Mouse (Mus musculus) kidney, adult 2 months (tissue): ENCODE measurements around the gene Rbms1. TPM values are rescaled to one million over a fixed set of nuclear protein-coding genes. Genes with fewer than 3 reads are reported as not detected.

Experiments used
- DNase-seq: peaks from one replicate; pipeline ENCODE4 v3.0.0; 2021
- H3K27ac ChIP-seq: fragments of 200-500 bp; 2 replicates; pipeline ENCODE4 v1.5.1; 2012; ENCODE audit warnings: low read depth, low read length, control low read depth, inconsistent platforms; ENCODE audit not compliant: insufficient read depth
- H3K27me3 ChIP-seq: fragments of 200-500 bp; replicated peaks from 2 replicates; pipeline ENCODE4 v1.6.1; 2012; ENCODE audit warnings: mild to moderate bottlenecking, moderate library complexity, low read length, inconsistent platforms; ENCODE audit not compliant: control insufficient read depth, insufficient read depth
- H3K36me3 ChIP-seq: fragments of 200-500 bp; 2 replicates; pipeline ENCODE4 v1.6.1; 2012; ENCODE audit warnings: mild to moderate bottlenecking, moderate library complexity, low read length, inconsistent platforms; ENCODE audit not compliant: control insufficient read depth, insufficient read depth
- H3K4me1 ChIP-seq: fragments of 200-500 bp; 2 replicates; pipeline ENCODE4 v1.6.1; 2011; ENCODE audit warnings: low read length; ENCODE audit not compliant: control insufficient read depth, insufficient read depth
- H3K4me3 ChIP-seq: fragments of 200-500 bp; 2 replicates; pipeline ENCODE4 v1.5.1; 2011; ENCODE audit warnings: mild to moderate bottlenecking, low read depth, low read length, control low read depth; ENCODE audit not compliant: insufficient read depth
- CTCF ChIP-seq: fragments of 200-500 bp; conservative IDR thresholded peaks from 2 replicates; pipeline ENCODE4 v1.5.1; 2011; ENCODE audit warnings: low read depth, mild to moderate bottlenecking, control low read depth, low read length, moderate library complexity, mixed read lengths; ENCODE audit not compliant: insufficient read depth, insufficient read length
- POLR2A ChIP-seq: fragments of 200-500 bp; IDR thresholded peaks from one replicate; pipeline ENCODE4 v1.6.1; 2011; ENCODE audit warnings: low read depth, low read length, control low read depth
- WGBS: fragments of 180-500 bp; shearing (Covaris S2); methylation state at CpG from one replicate; pipeline ENCODE4 v1.1.7; 2018; 5-methylcytosine and 5-hydroxymethylcytosine counted together
- polyA plus RNA-seq: library from polyadenylated mRNA; depleted of rRNA; stranded (reverse); fragments of >200 nt; gene quantifications from 2 replicates; pipeline ENCODE4 v1.2.3, GENCODE M21; 2012

The Rbms1 gene
- polyA plus RNA-seq, 1 experiment = 73.8 TPM

DNA sequence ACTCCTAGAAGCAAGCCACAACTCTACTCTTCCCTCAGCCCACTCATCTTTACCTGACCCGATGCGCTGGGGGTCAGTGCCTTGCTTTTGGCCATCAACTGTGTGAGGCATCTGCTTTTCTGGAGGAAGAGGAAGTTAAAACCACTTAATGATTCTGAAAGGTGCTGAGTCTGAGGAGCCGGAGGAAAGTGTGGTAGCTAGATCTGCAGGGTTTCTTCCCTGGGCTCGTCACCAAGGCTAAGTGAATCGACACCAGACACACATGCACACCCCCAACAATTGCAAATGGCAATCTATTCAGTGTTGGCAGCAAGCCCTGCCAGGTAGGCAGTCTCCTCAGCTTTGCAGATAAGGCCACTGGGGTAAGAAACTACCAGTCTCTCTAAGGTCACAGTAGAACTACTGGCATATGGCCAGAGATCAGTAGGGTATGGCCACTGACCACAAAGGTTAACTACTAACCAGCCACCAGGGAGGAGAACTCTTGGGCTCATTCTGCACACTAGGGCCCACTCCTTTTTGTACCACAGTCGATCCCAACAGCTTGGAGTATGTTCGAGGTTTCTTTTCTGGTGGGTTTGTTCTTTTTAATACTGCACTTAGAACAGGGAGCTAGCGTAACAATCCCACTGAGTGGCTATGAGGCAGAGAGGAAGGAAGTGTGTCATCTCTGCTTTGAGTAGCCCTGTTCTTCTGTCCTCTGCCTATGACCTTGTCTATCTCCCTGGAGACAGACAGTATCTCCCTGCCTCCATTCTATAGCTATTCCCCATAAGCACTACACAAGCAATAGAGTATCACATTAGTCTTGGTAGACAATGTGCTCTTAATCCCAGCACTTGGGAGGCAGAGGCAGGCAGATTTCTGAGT is 34.9 kb downstream of the Rbms1 start:
- no peaks in the 10 kb centered on the region for H3K27me3 ChIP-seq
- H3K4me1 ChIP-seq = peaks cover 16% of the 10 kb centered on the region
- H3K27ac ChIP-seq = no peak overlapping the region
- TF ChIP-seq CTCF (no peak), POLR2A (no peak)
- no peak overlapping the region for H3K4me3 ChIP-seq
- DNase-seq = peak; percentile 75
- WGBS = 64% methylated on average over 8 of the region's 8 CpGs
- H3K36me3 ChIP-seq = no peaks in the 10 kb centered on the region

DNA sequence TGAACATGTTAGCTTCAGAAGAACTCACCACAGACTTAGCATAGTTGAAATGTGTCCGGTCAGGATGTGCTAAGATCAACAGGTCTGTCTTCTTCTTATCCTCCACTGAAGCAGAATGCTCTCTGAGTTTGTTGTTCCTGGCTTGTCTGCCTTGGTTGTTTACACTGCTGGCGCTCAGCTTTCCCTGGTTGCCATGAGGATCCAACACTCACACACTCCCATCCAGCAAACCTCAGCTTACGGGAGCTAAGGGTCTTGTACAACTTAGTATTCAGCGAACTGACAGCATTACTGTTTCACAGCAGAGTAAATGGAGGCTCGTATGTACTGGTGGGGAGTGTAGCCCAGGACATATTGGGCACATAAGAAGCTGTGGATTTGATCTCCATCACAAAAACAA is 37.9 kb downstream of the Rbms1 start:
- 83% methylated on average over 5 of the region's 5 CpGs for WGBS
- no peak overlapping the region for H3K27ac ChIP-seq

DNA sequence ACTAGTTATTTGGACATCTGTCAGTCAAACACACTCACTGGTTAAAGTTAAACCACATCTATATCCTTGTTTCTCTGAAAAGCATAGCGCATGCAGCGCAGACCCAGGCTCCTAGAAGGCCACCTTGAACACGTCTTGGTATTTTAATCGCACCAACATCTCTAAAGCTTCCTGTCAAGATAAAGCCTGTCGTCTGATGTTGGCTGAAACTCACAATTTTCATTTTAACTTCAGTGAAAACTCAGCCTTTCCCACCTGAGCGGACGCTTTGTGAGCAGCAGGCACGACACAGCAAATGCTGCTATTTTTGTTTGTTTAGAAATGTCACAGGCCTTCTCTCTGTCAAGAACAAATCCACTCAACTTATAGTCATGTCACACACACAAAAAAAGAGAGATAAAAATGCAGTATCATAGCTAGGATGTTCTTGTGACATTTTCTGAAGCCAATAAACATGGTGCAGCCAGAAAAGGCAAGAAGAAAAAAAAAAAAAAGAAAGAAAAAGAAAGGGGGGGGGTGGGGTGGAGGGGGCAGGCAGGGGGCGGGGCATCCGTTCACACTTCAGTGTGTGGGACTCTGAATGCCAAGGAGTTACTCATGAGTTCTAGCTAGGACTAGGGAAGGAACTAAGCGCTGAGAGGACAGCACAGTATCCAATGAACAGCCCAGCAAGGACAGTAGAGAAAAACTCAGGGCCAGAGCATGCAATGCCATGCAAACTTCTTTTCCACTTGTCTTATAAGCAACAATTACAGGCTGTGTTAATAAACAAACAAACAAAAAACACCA is 39.0 kb downstream of the Rbms1 start:
- 49% methylated on average over 11 of the region's 11 CpGs for WGBS
- TF ChIP-seq CTCF (no peak), POLR2A (no peak)
- no peak for DNase-seq
- Histone ChIP-seq H3K27me3 (no peaks in the 10 kb centered on the region), H3K4me3 (no peak overlapping the region), H3K4me1 (peaks cover 18% of the 10 kb centered on the region), H3K36me3 (no peaks in the 10 kb centered on the region), H3K27ac (no peak overlapping the region)

More for the DNA sequence above, 37.9 kb downstream of the Rbms1 start:
- peaks cover 17% of the 10 kb centered on the region for H3K4me1 ChIP-seq
- no peak overlapping the region for H3K4me3 ChIP-seq
- no peaks in the 10 kb centered on the region for H3K36me3 ChIP-seq
- H3K27me3 ChIP-seq = no peaks in the 10 kb centered on the region
- TF ChIP-seq POLR2A = no peak
- no peak for DNase-seq

DNA sequence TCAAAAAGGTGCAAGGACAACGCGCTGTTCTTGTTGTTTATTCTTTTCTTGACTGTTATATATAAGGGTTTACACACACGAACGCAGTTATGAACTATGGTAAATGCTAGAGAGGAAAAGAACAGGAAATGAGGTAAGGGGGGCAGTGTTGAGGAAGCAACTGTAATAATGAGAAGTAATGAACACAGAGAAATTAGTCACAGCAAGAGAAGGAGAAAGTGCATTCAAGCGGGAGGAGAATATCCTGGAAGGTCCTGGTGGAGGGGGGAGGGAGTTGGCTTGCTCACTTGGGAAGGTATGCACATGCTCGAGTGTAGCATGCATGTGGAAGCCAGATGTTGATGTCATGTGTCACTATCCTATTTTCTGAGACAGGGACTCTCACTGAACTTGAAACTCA is 39.9 kb downstream of the Rbms1 start:
- H3K27ac ChIP-seq = peak overlapping the region; percentile 54
- H3K4me1 ChIP-seq = peaks cover 14% of the 10 kb centered on the region
- no peak for DNase-seq
- H3K27me3 ChIP-seq = no peaks in the 10 kb centered on the region
- WGBS = 44% methylated on average over 6 of the region's 6 CpGs
- no peak overlapping the region for H3K4me3 ChIP-seq
- H3K36me3 ChIP-seq = no peaks in the 10 kb centered on the region
- no peak for TF ChIP-seq CTCF
- TF ChIP-seq POLR2A = no peak

DNA sequence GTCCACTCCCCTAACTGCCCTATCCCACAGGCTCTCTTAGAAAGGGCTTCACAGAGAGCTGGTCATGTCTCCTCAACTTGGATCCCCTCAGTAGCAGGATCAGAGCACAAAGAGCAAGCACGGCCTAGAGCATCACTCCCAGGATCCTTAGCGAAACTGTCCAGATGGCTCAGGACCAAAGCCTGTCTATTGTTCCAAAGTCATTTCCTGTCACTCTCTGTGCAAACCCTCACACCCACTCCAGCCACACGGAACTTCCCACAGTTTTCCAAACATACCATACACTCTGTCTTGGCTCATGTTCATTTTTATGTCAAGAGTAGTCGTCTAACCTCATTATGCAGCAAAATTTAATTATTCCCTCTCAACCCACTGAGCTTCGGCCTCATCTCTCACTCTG is 40.6 kb downstream of the Rbms1 start:
- H3K4me3 ChIP-seq = no peak overlapping the region
- peak; percentile 77 for DNase-seq
- H3K4me1 ChIP-seq = peaks cover 12% of the 10 kb centered on the region
- no peaks in the 10 kb centered on the region for H3K27me3 ChIP-seq
- H3K36me3 ChIP-seq = no peaks in the 10 kb centered on the region
- TF ChIP-seq CTCF = no peak
- TF ChIP-seq POLR2A = no peak
- 53% methylated on average over 5 of the region's 5 CpGs for WGBS
- peak overlapping the region; percentile 64 for H3K27ac ChIP-seq

DNA sequence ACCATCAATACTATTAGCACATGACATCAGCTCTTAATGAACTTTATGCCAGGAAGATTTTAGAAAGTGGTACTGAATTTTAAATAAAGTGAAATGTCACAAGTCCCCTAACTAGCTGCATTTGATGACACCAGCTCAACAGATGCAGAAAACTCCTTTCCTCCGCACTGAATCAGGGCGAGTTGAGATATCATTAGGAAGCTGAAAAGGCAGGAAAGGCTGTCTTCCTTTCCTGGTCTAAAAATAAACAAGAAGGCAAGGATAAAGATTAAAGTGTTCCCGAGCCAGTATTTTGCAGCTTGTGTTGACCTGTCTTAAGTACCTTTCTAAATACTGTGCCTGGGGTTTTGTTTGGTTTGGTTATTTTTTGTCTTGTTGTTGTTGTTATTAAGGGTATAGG is 42.9 kb downstream of the Rbms1 start:
- peaks cover 12% of the 10 kb centered on the region for H3K4me1 ChIP-seq
- 62% methylated on average over 3 of the region's 3 CpGs for WGBS
- H3K36me3 ChIP-seq = no peaks in the 10 kb centered on the region
- no peaks in the 10 kb centered on the region for H3K27me3 ChIP-seq
- H3K27ac ChIP-seq = no peak overlapping the region
- TF ChIP-seq POLR2A (no peak), CTCF (no peak)
- no peak for DNase-seq
- H3K4me3 ChIP-seq = no peak overlapping the region

DNA sequence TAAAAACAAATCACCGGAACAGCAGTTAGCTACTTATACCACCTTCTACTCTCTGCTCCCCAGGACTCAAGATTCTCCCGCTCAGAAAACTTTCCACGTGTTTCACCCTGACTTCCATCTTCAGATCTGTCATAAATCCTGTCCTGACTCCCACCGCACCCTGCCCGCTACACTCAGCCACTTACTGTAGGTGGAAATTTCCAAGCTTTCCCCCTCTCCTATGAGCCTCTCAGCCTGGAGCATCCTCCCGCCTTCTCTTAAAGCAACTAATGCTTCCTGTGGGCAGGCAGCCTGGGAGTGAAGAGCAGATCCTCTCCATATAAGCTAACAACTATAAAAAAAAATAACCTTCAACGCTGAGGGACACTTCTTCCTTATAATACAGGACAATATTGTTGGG is 44.6 kb downstream of the Rbms1 start:
- Histone ChIP-seq H3K36me3 (no peaks in the 10 kb centered on the region), H3K4me3 (no peak overlapping the region), H3K27me3 (no peaks in the 10 kb centered on the region), H3K27ac (peak overlapping the region; percentile 86), H3K4me1 (peaks cover 8% of the 10 kb centered on the region)
- TF ChIP-seq POLR2A = no peak
- no peak for TF ChIP-seq CTCF
- DNase-seq = peak; percentile 75
- 60% methylated on average over 7 of the region's 7 CpGs for whole genome bisulfite sequencing
